Mouse (Mus musculus) spleen, adult 2 months (tissue): ENCODE results near the gene Zfp385b.

Experiments
- CTCF ChIP-seq: fragments of 200-500 bp; IDR thresholded peaks from 2 replicates; pipeline ENCODE4 v1.5.1; 2011; ENCODE audit warnings: mild to moderate bottlenecking, inconsistent platforms; ENCODE audit not compliant: insufficient read depth, insufficient read length, insufficient replicate concordance; ENCODE audit errors: extremely low read depth
- POLR2A ChIP-seq: fragments of 200-500 bp; IDR thresholded peaks from 2 replicates; pipeline ENCODE4 v1.6.1; 2011; ENCODE audit warnings: low read depth, low read length, inconsistent platforms

- TF ChIP-seq CTCF (no peak), POLR2A (no peak)
These were observed 20.1 kb upstream of the Zfp385b start for GRCm38 (mm10) chr2:77839587-77839986.
